Mouse (Mus musculus) midbrain, embryonic 14.5 days (tissue): ENCODE data around the gene Gkn1. TPM values are rescaled to one million over a fixed set of nuclear protein-coding genes. Genes with fewer than 3 reads are reported as not detected.

Source experiments
- ATAC-seq: fragments of 200-750 bp; cut with Nextera tagmentation; 2 replicates; pipeline ENCODE4 v1.8.0; 2017; ENCODE audit warnings: moderate number of reproducible peaks, moderate library complexity; ENCODE audit not compliant: low FRiP score, low TSS enrichment
- DNase-seq: peaks from one replicate; pipeline ENCODE4 v3.0.0-alpha.2; 2015
- H3K27ac ChIP-seq: fragments of 300-500 bp; sonication (generic); replicated peaks from 2 replicates; pipeline ENCODE4 v1.5.1; 2014; ENCODE audit warnings: mild to moderate bottlenecking, low read depth, low read length, moderate library complexity
- H3K27me3 ChIP-seq: fragments of 300-500 bp; sonication (generic); 2 replicates; pipeline ENCODE4 v1.6.1; 2014; ENCODE audit warnings: low read length, control low read depth, mixed read lengths; ENCODE audit not compliant: control insufficient read depth, insufficient read depth
- H3K36me3 ChIP-seq: fragments of 300-500 bp; sonication (generic); 2 replicates; pipeline ENCODE4 v1.6.1; 2014; ENCODE audit warnings: low read length, control low read depth; ENCODE audit not compliant: control insufficient read depth, insufficient read depth
- H3K4me1 ChIP-seq: fragments of 300-500 bp; sonication (generic); 2 replicates; pipeline ENCODE4 v1.6.1; 2014; ENCODE audit warnings: mild to moderate bottlenecking, antibody characterized with exemption, low read length, control low read depth; ENCODE audit not compliant: control insufficient read depth, insufficient read depth
- H3K4me2 ChIP-seq: fragments of 300-500 bp; sonication (generic); 2 replicates; pipeline ENCODE4 v1.6.1; 2014; ENCODE audit warnings: mild to moderate bottlenecking, low read length, moderate library complexity
- H3K4me3 ChIP-seq: fragments of 300-500 bp; sonication (generic); replicated peaks from 2 replicates; pipeline ENCODE4 v1.5.1; 2014; ENCODE audit warnings: low read depth, low read length
- H3K9ac ChIP-seq: fragments of 300-500 bp; sonication (generic); replicated peaks from 2 replicates; pipeline ENCODE4 v1.6.1; 2014; ENCODE audit warnings: mild to moderate bottlenecking, low read length, moderate library complexity
- H3K9me3 ChIP-seq: fragments of 300-500 bp; sonication (generic); 2 replicates; pipeline ENCODE4 v1.6.1; 2016; ENCODE audit warnings: low read length, control low read depth, mixed read lengths; ENCODE audit not compliant: control insufficient read depth
- WGBS: fragments of 180-500 bp; shearing (Covaris S2); extraction: QIAGEN DNeasy Blood & Tissue Kit; methylation state at CpG from one replicate; pipeline ENCODE4 v1.1.7; 2014; 5-methylcytosine and 5-hydroxymethylcytosine counted together
- polyA plus RNA-seq: library from polyadenylated mRNA; unstranded; fragments of >200 nt; fragmentation: Nextera tagmentation; extraction: Ambion mirVana; gene quantifications from 2 replicates; pipeline ENCODE4 v1.2.1, GENCODE M21; 2014

Gene Gkn1
- polyA plus RNA-seq: not detected in 2 replicates

DNA sequence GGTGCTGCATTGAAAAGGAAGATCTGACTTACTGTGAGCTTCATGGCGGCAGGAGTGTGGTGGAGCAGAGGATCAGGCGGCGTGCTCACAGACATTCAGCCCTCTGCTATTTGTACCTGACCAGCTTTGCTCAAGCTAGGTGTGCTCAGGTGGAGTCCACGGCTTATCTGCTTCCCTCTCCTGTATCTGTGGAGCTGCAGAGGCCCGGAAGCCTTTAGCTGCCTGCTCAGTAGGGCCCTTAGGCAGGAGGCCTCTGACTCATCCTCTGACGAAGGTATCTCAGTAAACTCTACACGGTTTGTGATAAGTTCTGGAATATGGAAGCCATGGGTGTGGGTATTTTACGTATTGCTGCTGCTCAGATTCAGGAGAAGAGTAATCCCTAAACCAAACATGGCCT lies at the start of gene Gkn1:
Gene Gkn1, minus strand, starts transcription at position 114 of the 400 bp plus-strand sequence.
- Histone ChIP-seq H3K27ac (no peak within 1 kb of the TSS), H3K9ac (no peak within 1 kb of the TSS), H3K4me3 (no peak within 1 kb of the TSS), H3K9me3 (no peaks in the 10 kb centered on the region), H3K27me3 (no peaks in the 10 kb centered on the region), H3K36me3 (no peaks in the 10 kb centered on the region), H3K4me1 (no peaks in the 10 kb centered on the region), H3K4me2 (no peak within 1 kb of the TSS)
- DNase-seq (no peak), ATAC-seq (no peak)
- WGBS: 91% methylated on average over 8 of the region's 8 CpGs

DNA sequence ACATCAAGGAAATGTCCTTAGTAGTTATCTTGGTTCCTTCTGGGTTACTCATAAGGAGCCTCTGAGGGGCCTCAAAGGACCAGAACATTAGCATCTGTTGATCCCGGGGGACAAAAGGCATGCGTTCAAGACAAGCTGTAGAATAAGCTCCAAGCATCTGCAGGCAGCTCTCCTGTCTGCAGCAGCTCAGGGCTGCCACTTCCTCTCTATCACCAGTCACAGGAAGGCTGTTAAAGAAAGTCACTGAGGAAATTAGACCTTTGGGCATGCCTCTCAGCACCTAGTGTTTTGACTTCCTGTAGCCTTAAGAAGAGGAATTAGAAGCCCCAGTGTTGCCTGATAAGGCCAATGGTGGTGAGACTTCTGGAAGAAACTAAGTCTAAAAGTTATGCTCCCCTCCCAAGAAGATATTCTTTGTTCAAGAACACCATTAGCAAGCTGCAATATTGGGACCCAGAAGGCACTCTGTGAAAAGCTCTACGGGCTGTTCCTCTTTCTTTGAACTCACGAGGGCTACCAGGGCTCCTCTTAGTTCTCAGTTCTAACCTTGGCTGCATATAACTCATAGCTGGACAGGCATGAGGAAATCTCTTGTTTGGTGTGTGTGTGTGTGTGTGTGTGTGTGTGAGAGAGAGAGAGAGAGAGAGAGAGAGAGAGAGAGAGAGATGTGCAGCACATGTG lies 49.3 kb upstream of the Gkn1 start:
- DNase-seq: no peak
- no peak overlapping the region for H3K27ac ChIP-seq

DNA sequence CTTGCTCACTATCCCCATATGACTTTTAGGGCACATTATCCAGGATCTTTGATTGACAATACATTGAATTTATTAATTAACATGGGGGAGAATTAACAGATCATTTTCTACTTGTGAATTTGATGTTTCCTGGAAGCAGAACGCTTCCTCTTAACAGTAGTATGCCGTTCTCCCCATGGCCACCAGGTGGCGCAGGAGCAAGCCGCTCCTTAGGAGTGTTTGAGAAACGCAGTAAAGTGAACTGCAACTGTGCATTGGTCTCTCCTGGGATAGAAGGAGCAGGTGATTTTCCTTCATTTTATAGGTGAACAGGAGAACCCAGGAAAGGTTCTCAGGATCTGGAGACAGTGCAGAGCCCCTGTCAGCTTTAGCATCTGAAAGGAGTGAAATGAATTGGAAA lies 48.4 kb upstream of the Gkn1 start:
- Histone ChIP-seq H3K27me3 (no peaks in the 10 kb centered on the region), H3K27ac (no peak overlapping the region), H3K4me2 (no peak overlapping the region), H3K4me1 (no peaks in the 10 kb centered on the region), H3K36me3 (no peaks in the 10 kb centered on the region), H3K9ac (no peak overlapping the region), H3K4me3 (no peak overlapping the region), H3K9me3 (no peaks in the 10 kb centered on the region)
- ATAC-seq (no peak), DNase-seq (peak; percentile 93)
- WGBS: 2% methylated on average over 5 of the region's 5 CpGs

More for the DNA sequence above, 49.3 kb upstream of the Gkn1 start:
- Histone ChIP-seq H3K9me3 (no peaks in the 10 kb centered on the region), H3K4me1 (no peaks in the 10 kb centered on the region), H3K4me3 (no peak overlapping the region), H3K9ac (no peak overlapping the region), H3K36me3 (no peaks in the 10 kb centered on the region), H3K27me3 (no peaks in the 10 kb centered on the region), H3K4me2 (no peak overlapping the region)
- no peak for ATAC-seq
- 59% methylated on average over 4 of the region's 4 CpGs for WGBS

DNA sequence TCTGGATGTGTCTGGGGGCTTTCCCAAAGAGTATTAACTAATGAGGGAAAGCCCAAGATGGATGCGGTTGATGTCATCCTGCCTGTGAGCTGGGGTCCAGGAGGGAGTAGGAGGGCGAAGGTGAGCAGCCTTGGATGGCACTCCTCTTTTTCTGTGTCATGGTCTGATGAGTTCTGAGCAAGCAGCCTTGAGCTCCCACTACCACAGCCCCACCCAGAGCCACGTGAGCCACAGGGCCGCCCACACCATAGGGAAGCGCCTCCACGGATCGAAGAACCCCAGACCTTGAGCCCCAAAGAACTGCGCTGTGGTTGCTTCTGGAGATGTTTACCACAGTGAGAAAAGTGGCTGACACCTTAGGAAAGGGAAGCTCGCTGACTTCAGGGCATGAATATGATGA lies 44.0 kb upstream of the Gkn1 start:
- 84% methylated on average over 9 of the region's 9 CpGs for WGBS
- ATAC-seq: no peak
- no peak for DNase-seq
- Histone ChIP-seq H3K9ac (no peak overlapping the region), H3K27me3 (no peaks in the 10 kb centered on the region), H3K27ac (no peak overlapping the region), H3K4me2 (no peak overlapping the region), H3K4me3 (no peak overlapping the region), H3K9me3 (no peaks in the 10 kb centered on the region), H3K36me3 (no peaks in the 10 kb centered on the region), H3K4me1 (no peaks in the 10 kb centered on the region)

DNA sequence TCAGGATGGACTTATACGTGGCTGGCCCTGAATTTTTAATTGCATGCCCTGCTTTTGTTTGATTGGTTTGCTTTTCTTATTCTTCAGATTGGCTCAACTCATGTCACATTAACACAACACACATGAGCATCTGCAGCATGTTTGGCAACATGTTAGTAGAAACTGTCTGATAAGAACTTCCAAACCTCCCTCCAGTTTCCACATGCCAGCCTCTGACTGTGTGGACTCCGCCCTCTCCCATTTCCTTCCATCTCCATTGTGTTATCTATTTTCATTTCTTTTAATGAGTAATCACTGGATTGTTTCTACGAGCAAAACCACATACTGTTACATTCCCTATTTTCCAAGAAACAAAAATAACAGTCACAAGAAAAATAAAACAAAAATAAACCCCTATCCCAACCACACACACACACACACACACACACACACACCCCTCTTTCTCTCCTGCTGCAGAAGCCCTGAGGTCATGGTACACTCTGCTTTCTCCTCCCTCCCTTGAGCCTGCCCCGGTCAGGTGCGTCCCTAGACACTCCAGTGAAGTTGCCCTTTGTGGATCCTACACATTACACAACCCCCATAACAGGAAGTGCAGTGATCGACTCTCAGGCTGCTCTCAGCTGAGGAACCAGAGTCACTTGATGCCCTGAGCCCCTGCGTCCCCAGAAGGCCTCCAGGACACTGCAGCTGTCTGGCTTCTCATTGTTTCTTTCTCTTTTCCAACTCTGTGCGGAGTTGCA lies 42.9 kb upstream of the Gkn1 start:
- H3K4me3 ChIP-seq: no peak overlapping the region
- H3K27me3 ChIP-seq: no peaks in the 10 kb centered on the region
- 78% methylated on average over 8 of the region's 8 CpGs for WGBS
- no peak for DNase-seq
- no peak for ATAC-seq
- no peaks in the 10 kb centered on the region for H3K36me3 ChIP-seq
- H3K9me3 ChIP-seq: no peaks in the 10 kb centered on the region
- H3K9ac ChIP-seq: no peak overlapping the region
- H3K27ac ChIP-seq: no peak overlapping the region
- 0 out of 2 replicates have a peak, but pooled peaks cover 4% of the 10 kb centered on the region for H3K4me1 ChIP-seq
- H3K4me2 ChIP-seq: no peak overlapping the region

DNA sequence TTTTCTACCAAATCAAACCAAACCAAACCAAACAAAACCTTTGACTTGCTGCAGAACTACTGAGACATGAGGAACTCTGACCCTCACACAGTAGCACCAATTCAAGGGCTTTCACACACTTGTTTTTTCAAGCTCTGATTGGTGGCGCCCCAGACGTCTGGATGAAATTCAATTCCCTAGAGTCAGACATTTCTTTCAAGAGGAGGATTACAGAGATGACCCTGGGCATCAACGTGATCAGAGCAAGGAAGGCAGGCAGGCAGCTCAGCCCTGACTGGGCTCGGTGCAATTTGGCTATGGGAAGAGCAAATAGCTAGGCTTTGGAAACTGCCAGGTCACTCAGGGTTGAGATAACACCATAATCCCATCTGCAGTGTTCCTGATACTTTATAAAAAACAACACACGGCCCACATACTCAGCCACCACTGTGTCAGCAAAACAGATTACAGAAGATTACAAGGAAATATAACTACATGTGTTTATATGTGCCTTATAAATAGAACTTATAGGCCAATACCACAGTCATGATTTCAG lies 38.8 kb upstream of the Gkn1 start:
- no peak for ATAC-seq
- Histone ChIP-seq H3K4me1 (0 out of 2 replicates have a peak, but pooled peaks cover 4% of the 10 kb centered on the region), H3K9ac (no peak overlapping the region), H3K27me3 (no peaks in the 10 kb centered on the region), H3K4me2 (no peak overlapping the region), H3K4me3 (no peak overlapping the region), H3K27ac (no peak overlapping the region), H3K36me3 (no peaks in the 10 kb centered on the region), H3K9me3 (no peaks in the 10 kb centered on the region)
- no peak for DNase-seq
- WGBS: 33% methylated on average over 5 of the region's 5 CpGs

DNA sequence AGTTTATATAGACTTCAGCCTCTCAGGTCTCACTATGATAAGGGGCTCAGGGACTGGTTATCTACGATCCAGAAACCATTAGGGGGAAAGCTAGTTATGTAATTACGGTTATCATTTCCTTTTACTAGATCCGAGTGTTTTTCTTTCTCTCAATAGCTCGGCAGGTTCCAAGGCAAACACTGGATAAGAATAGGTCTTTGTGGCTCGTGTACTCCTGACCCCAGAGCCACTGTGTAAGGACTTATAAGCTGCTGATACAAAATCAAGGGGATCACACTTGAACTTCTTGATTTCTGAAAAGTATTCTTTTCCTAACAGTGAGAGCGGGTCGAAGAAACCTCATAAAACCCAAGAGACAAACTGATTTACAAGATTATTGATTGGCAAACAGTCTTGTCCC lies 38.1 kb upstream of the Gkn1 start, which contains the start of gene Gkn3:
Gene Gkn3, minus strand, starts transcription at position 59 of the 400 bp plus-strand sequence.
- no peak within 1 kb of the TSS for H3K4me2 ChIP-seq
- WGBS: 65% methylated on average over 7 of the region's 7 CpGs
- H3K27me3 ChIP-seq: no peaks in the 10 kb centered on the region
- no peak within 1 kb of the TSS for H3K27ac ChIP-seq
- no peak for ATAC-seq
- 0 out of 2 replicates have a peak, but pooled peaks cover 9% of the 10 kb centered on the region for H3K4me1 ChIP-seq
- H3K4me3 ChIP-seq: no peak within 1 kb of the TSS
- no peaks in the 10 kb centered on the region for H3K9me3 ChIP-seq
- no peaks in the 10 kb centered on the region for H3K36me3 ChIP-seq
- H3K9ac ChIP-seq: no peak within 1 kb of the TSS
- DNase-seq: no peak

DNA sequence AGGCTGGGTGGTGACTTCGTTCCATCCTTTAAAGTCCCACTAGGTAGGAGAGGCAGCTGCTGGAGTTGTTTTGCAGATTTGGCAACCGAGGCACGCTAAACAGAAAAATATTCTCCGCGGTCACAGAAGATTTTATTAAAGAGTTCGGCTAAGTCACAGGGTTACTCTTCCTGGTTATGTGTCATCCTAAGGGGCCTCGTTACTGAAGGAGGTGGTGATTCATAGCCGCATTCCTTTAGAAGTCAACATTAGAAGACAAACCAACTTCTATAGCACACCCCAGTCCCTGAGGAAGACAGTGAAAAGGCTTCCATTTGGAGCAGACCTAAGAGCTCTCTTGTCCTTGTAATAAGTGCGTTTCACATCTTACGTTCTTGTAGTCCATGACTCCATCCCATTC lies 35.9 kb upstream of the Gkn1 start:
- H3K4me3 ChIP-seq: no peak overlapping the region
- no peak overlapping the region for H3K4me2 ChIP-seq
- WGBS: 82% methylated on average over 10 of the region's 10 CpGs
- H3K9me3 ChIP-seq: no peaks in the 10 kb centered on the region
- DNase-seq: no peak
- H3K27me3 ChIP-seq: no peaks in the 10 kb centered on the region
- ATAC-seq: no peak
- no peak overlapping the region for H3K27ac ChIP-seq
- H3K9ac ChIP-seq: no peak overlapping the region
- 0 out of 2 replicates have a peak, but pooled peaks cover 10% of the 10 kb centered on the region for H3K4me1 ChIP-seq
- no peaks in the 10 kb centered on the region for H3K36me3 ChIP-seq
